Mouse (Mus musculus): ENCODE data around the gene Ppp1r3g. TPM values are rescaled to one million over a fixed set of nuclear protein-coding genes. Genes with fewer than 3 reads are reported as not detected.

Gene Ppp1r3g
- polyA plus RNA-seq (2012; rRNA removed) (1.6 and 2.1 TPM in 2 replicates), polyA plus RNA-seq (2014; fragmentation: Nextera tagmentation; extraction: Ambion mirVana) (2.0 and 2.2 TPM in 2 replicates)

GRCm38 (mm10) chr13:35958539-35958938 lies at the start of gene Ppp1r3g:
Gene Ppp1r3g (plus strand): TSS chr13:35958839.
- 94% methylated on average over 1 of the region's 1 CpGs for WGBS

GRCm38 (mm10) chr13:35911476-35911875 lies 47.2 kb upstream of the Ppp1r3g start:
- no peak for TF ChIP-seq POLR2A (IDR thresholded peaks at IDR 0.05; ENCODE audit: borderline replicate concordance, extremely low read depth, insufficient read depth, insufficient read length)
- DNase-seq (ENCODE audit: low spot score) (no peak), ATAC-seq (ENCODE audit: low FRiP score, low read depth) (no peak)
- Histone ChIP-seq H3K27ac (replicated peaks; ENCODE audit: low read depth, low read length) (no peak overlapping the region), H3K4me2 (replicated peaks; ENCODE audit: low read depth, low read length, severe bottlenecking) (no peak overlapping the region), H3K36me3 (ENCODE audit: control insufficient read depth, insufficient read depth, low read length) (no peaks in the 10 kb centered on the region), H3K27me3 (ENCODE audit: control insufficient read depth, insufficient read depth, low read length) (no peaks in the 10 kb centered on the region), H3K9ac (ENCODE audit: low read depth, low read length, severe bottlenecking) (no peak overlapping the region), H3K4me1 (ENCODE audit: control insufficient read depth, insufficient read depth, low read length) (no peaks in the 10 kb centered on the region), H3K4me3 (replicated peaks; ENCODE audit: low read length) (no peak overlapping the region), H3K9me3 (ENCODE audit: control insufficient read depth, low read length) (0 out of 2 replicates have a peak, but pooled peaks cover 4% of the 10 kb centered on the region)
- WGBS, result 94% methylated on average over 1 of the region's 1 CpGs

More at GRCm38 (mm10) chr13:35958539-35958938, at the start of gene Ppp1r3g:
- Histone ChIP-seq H3K4me2 (replicated peaks; ENCODE audit: low read depth, low read length, severe bottlenecking) (no peak within 1 kb of the TSS), H3K36me3 (ENCODE audit: control insufficient read depth, insufficient read depth, low read length) (no peaks in the 10 kb centered on the region), H3K9ac (ENCODE audit: low read depth, low read length, severe bottlenecking) (no peak within 1 kb of the TSS), H3K27me3 (ENCODE audit: control insufficient read depth, insufficient read depth, low read length) (no peaks in the 10 kb centered on the region), H3K4me1 (ENCODE audit: control insufficient read depth, insufficient read depth, low read length) (no peaks in the 10 kb centered on the region), H3K9me3 (ENCODE audit: control insufficient read depth, low read length) (no peaks in the 10 kb centered on the region), H3K27ac (replicated peaks; ENCODE audit: low read depth, low read length) (no peak within 1 kb of the TSS), H3K4me3 (replicated peaks; ENCODE audit: low read length) (no peak within 1 kb of the TSS)
- no peak for DNase-seq (ENCODE audit: low spot score)
- no peak for TF ChIP-seq POLR2A (IDR thresholded peaks at IDR 0.05; ENCODE audit: borderline replicate concordance, extremely low read depth, insufficient read depth, insufficient read length)
- no peak for ATAC-seq (ENCODE audit: low FRiP score, low read depth)

GRCm38 (mm10) chr13:35937991-35938390 lies 20.6 kb upstream of the Ppp1r3g start:
- no peaks in the 10 kb centered on the region for H3K27me3 ChIP-seq (ENCODE audit: control insufficient read depth, insufficient read depth, low read length)
- 51% methylated on average over 2 of the region's 2 CpGs for WGBS
- no peak overlapping the region for H3K4me3 ChIP-seq (replicated peaks; ENCODE audit: low read length)
- TF ChIP-seq POLR2A (IDR thresholded peaks at IDR 0.05; ENCODE audit: borderline replicate concordance, extremely low read depth, insufficient read depth, insufficient read length), result no peak
- ATAC-seq (ENCODE audit: low FRiP score, low read depth), result no peak
- H3K9me3 ChIP-seq (ENCODE audit: control insufficient read depth, low read length), result 0 out of 2 replicates have a peak, but pooled peaks cover 4% of the 10 kb centered on the region
- no peaks in the 10 kb centered on the region for H3K36me3 ChIP-seq (ENCODE audit: control insufficient read depth, insufficient read depth, low read length)
- H3K27ac ChIP-seq (replicated peaks; ENCODE audit: low read depth, low read length), result no peak overlapping the region
- no peaks in the 10 kb centered on the region; the same call in 1 of the 2 replicates for H3K4me1 ChIP-seq (ENCODE audit: control insufficient read depth, insufficient read depth, low read length)
- H3K4me2 ChIP-seq (replicated peaks; ENCODE audit: low read depth, low read length, severe bottlenecking), result no peak overlapping the region
- no peak for DNase-seq (ENCODE audit: low spot score)
- H3K9ac ChIP-seq (ENCODE audit: low read depth, low read length, severe bottlenecking), result no peak overlapping the region

- Histone ChIP-seq H3K9me3 (ENCODE audit: control insufficient read depth, low read length) (no peaks in the 10 kb centered on the region), H3K4me1 (ENCODE audit: control insufficient read depth, insufficient read depth, low read length) (no peaks in the 10 kb centered on the region; the same call in 1 of the 2 replicates), H3K4me3 (replicated peaks; ENCODE audit: low read length) (no peak overlapping the region), H3K36me3 (ENCODE audit: control insufficient read depth, insufficient read depth, low read length) (no peaks in the 10 kb centered on the region), H3K4me2 (replicated peaks; ENCODE audit: low read depth, low read length, severe bottlenecking) (no peak overlapping the region), H3K9ac (ENCODE audit: low read depth, low read length, severe bottlenecking) (no peak overlapping the region), H3K27me3 (ENCODE audit: control insufficient read depth, insufficient read depth, low read length) (no peaks in the 10 kb centered on the region), H3K27ac (replicated peaks; ENCODE audit: low read depth, low read length) (no peak overlapping the region)
- no peak for DNase-seq (ENCODE audit: low spot score)
- TF ChIP-seq POLR2A (IDR thresholded peaks at IDR 0.05; ENCODE audit: borderline replicate concordance, extremely low read depth, insufficient read depth, insufficient read length), result no peak
- ATAC-seq (ENCODE audit: low FRiP score, low read depth), result no peak
- WGBS, result 58% methylated on average over 18 of the region's 18 CpGs
Observed at GRCm38 (mm10) chr13:35939871-35940665, 18.6 kb upstream of the Ppp1r3g start.

GRCm38 (mm10) chr13:35940934-35941333 lies 17.7 kb upstream of the Ppp1r3g start:
- 79% methylated on average over 5 of the region's 5 CpGs for WGBS
- H3K27ac ChIP-seq (replicated peaks; ENCODE audit: low read depth, low read length), result no peak overlapping the region
- TF ChIP-seq POLR2A (IDR thresholded peaks at IDR 0.05; ENCODE audit: borderline replicate concordance, extremely low read depth, insufficient read depth, insufficient read length), result no peak

More at GRCm38 (mm10) chr13:35940934-35941333, 17.7 kb upstream of the Ppp1r3g start:
- Histone ChIP-seq H3K4me1 (ENCODE audit: control insufficient read depth, insufficient read depth, low read length) (no peaks in the 10 kb centered on the region; the same call in 1 of the 2 replicates), H3K4me2 (replicated peaks; ENCODE audit: low read depth, low read length, severe bottlenecking) (no peak overlapping the region), H3K9me3 (ENCODE audit: control insufficient read depth, low read length) (no peaks in the 10 kb centered on the region), H3K9ac (ENCODE audit: low read depth, low read length, severe bottlenecking) (no peak overlapping the region), H3K27me3 (ENCODE audit: control insufficient read depth, insufficient read depth, low read length) (no peaks in the 10 kb centered on the region), H3K36me3 (ENCODE audit: control insufficient read depth, insufficient read depth, low read length) (no peaks in the 10 kb centered on the region), H3K4me3 (replicated peaks; ENCODE audit: low read length) (no peak overlapping the region)
- no peak for ATAC-seq (ENCODE audit: low FRiP score, low read depth)
- no peak for DNase-seq (ENCODE audit: low spot score)

Data from limb, embryonic 14.5 days (tissue).